Mouse (Mus musculus): Measurements from ENCODE around the gene Samd3. TPM values are rescaled to one million over a fixed set of nuclear protein-coding genes. Genes with fewer than 3 reads are reported as not detected.
A peak's percentile ranks its signal among the peaks of the same experiment; 100 is the strongest.

The Samd3 gene
- 40.3 to 266 TPM (median 54.9 TPM) in 3 replicates for total RNA-seq (2017)

GRCm38 (mm10) chr10:26229488-26229887, at the start of gene Samd3:
Samd3 (plus strand) TSS chr10:26229707.
- ATAC-seq (replicated peaks; ENCODE audit: insufficient number of reproducible peaks, low FRiP score, low TSS enrichment, poor library complexity, severe bottlenecking) = peak; percentile 76; the same call in 1 of the 2 replicates

- ATAC-seq (replicated peaks; ENCODE audit: insufficient number of reproducible peaks, low FRiP score, low TSS enrichment, poor library complexity, severe bottlenecking) = no peak
Observed at GRCm38 (mm10) chr10:26185289-26185688, 44.2 kb upstream of the Samd3 start.

GRCm38 (mm10) chr10:26190811-26191210, 38.7 kb upstream of the Samd3 start:
- ATAC-seq (replicated peaks; ENCODE audit: insufficient number of reproducible peaks, low FRiP score, low TSS enrichment, poor library complexity, severe bottlenecking) = no peak

- no peak for ATAC-seq (replicated peaks; ENCODE audit: insufficient number of reproducible peaks, low FRiP score, low TSS enrichment, poor library complexity, severe bottlenecking)
Observed at GRCm38 (mm10) chr10:26194892-26195291, 34.6 kb upstream of the Samd3 start.

- no peak for ATAC-seq (replicated peaks; ENCODE audit: insufficient number of reproducible peaks, low FRiP score, low TSS enrichment, poor library complexity, severe bottlenecking)
Observed at GRCm38 (mm10) chr10:26202708-26203368, 26.7 kb upstream of the Samd3 start.

- ATAC-seq (replicated peaks; ENCODE audit: insufficient number of reproducible peaks, low FRiP score, low TSS enrichment, poor library complexity, severe bottlenecking) = no peak
Observed at GRCm38 (mm10) chr10:26220729-26221128, 8.8 kb upstream of the Samd3 start.

- ATAC-seq (replicated peaks; ENCODE audit: insufficient number of reproducible peaks, low FRiP score, low TSS enrichment, poor library complexity, severe bottlenecking) = no peak
Observed at GRCm38 (mm10) chr10:26226241-26226640, 3.3 kb upstream of the Samd3 start.

- ATAC-seq (replicated peaks; ENCODE audit: insufficient number of reproducible peaks, low FRiP score, low TSS enrichment, poor library complexity, severe bottlenecking) = no peak
Observed at GRCm38 (mm10) chr10:26226734-26227133, 2.8 kb upstream of the Samd3 start.

GRCm38 (mm10) chr10:26228187-26228586, 1.3 kb upstream of the Samd3 start:
- no peak for ATAC-seq (replicated peaks; ENCODE audit: insufficient number of reproducible peaks, low FRiP score, low TSS enrichment, poor library complexity, severe bottlenecking)

GRCm38 (mm10) chr10:26232071-26232653, 2.7 kb downstream of the Samd3 start:
- no peak for ATAC-seq (replicated peaks; ENCODE audit: insufficient number of reproducible peaks, low FRiP score, low TSS enrichment, poor library complexity, severe bottlenecking)

GRCm38 (mm10) chr10:26238559-26238958, 9.1 kb downstream of the Samd3 start:
- ATAC-seq (replicated peaks; ENCODE audit: insufficient number of reproducible peaks, low FRiP score, low TSS enrichment, poor library complexity, severe bottlenecking) = no peak

GRCm38 (mm10) chr10:26239090-26239489, 9.6 kb downstream of the Samd3 start:
- no peak for ATAC-seq (replicated peaks; ENCODE audit: insufficient number of reproducible peaks, low FRiP score, low TSS enrichment, poor library complexity, severe bottlenecking)

GRCm38 (mm10) chr10:26243203-26243602, 13.7 kb downstream of the Samd3 start:
- ATAC-seq (replicated peaks; ENCODE audit: insufficient number of reproducible peaks, low FRiP score, low TSS enrichment, poor library complexity, severe bottlenecking) = no peak

- no peak for ATAC-seq (replicated peaks; ENCODE audit: insufficient number of reproducible peaks, low FRiP score, low TSS enrichment, poor library complexity, severe bottlenecking)
Observed at GRCm38 (mm10) chr10:26244466-26244865, 15.0 kb downstream of the Samd3 start.

GRCm38 (mm10) chr10:26249426-26250165, 20.1 kb downstream of the Samd3 start:
- ATAC-seq (replicated peaks; ENCODE audit: insufficient number of reproducible peaks, low FRiP score, low TSS enrichment, poor library complexity, severe bottlenecking) = no peak

GRCm38 (mm10) chr10:26259908-26260307, 30.4 kb downstream of the Samd3 start:
- ATAC-seq (replicated peaks; ENCODE audit: insufficient number of reproducible peaks, low FRiP score, low TSS enrichment, poor library complexity, severe bottlenecking) = no peak

- no peak for ATAC-seq (replicated peaks; ENCODE audit: insufficient number of reproducible peaks, low FRiP score, low TSS enrichment, poor library complexity, severe bottlenecking)
Observed at GRCm38 (mm10) chr10:26263744-26264459, 34.4 kb downstream of the Samd3 start.

GRCm38 (mm10) chr10:26275414-26275813, 45.9 kb downstream of the Samd3 start:
- ATAC-seq (replicated peaks; ENCODE audit: insufficient number of reproducible peaks, low FRiP score, low TSS enrichment, poor library complexity, severe bottlenecking) = no peak

- no peak for ATAC-seq (replicated peaks; ENCODE audit: insufficient number of reproducible peaks, low FRiP score, low TSS enrichment, poor library complexity, severe bottlenecking)
Observed at GRCm38 (mm10) chr10:26280009-26280408, 50.5 kb downstream of the Samd3 start.

All from monocyte, adult 5-6 weeks (primary cell).